In genomic region chr9:122022776-122023175, GRCm38 (mm10) we compare ENCODE assay signal across 7 mouse cellular contexts. TPM values are rescaled to one million over a fixed set of nuclear protein-coding genes. Genes with fewer than 3 reads are reported as not detected.
DNase-seq lines count a peak whose midpoint lies in the region; TF ChIP-seq lines count a peak whose summit lies in the region.

No protein-coding gene starts in this region.

- H3K4me3 ChIP-seq in kidney, adult 2 months (ENCODE audit: insufficient read depth, low read depth, low read length) = no peak overlapping the region

- 26% methylated on average over 9 of the region's 9 CpGs for WGBS in kidney, adult 2 months

- peak overlapping the region; percentile 84 for H3K27ac ChIP-seq in kidney, adult 2 months (ENCODE audit: insufficient read depth, low read depth, low read length)

- DNase-seq in 416B (ENCODE audit: low read depth) = peak; percentile 42
- peak; percentile 90 for DNase-seq in Muller cell, postnatal 12 days (ENCODE audit: inconsistent ontology term)
- peak; percentile 82 for DNase-seq in gastrocnemius, adult 18-20 months (ENCODE audit: low spot score)
- peak; percentile 98 for DNase-seq in kidney, adult 2 months
- peak; percentile 79 for DNase-seq in lung, postnatal 14 days
- DNase-seq in c-Kit-positive CD71-positive TER-119-positive erythroid progenitor cells, embryonic 14.5 days (ENCODE audit: low spot score) = no peak
- no peak for DNase-seq in thymus, postnatal 10 days (ENCODE audit: low spot score in 2 of 2)

- no peak for TF ChIP-seq POLR2A in kidney, adult 2 months (IDR thresholded peaks at IDR 0.05; ENCODE audit: low read depth, low read length)

- peaks cover 40% of the 10 kb centered on the region for H3K4me1 ChIP-seq in kidney, adult 2 months (ENCODE audit: control insufficient read depth, insufficient read depth, low read length)

- no peaks in the 10 kb centered on the region for H3K27me3 ChIP-seq in kidney, adult 2 months (replicated peaks; ENCODE audit: control insufficient read depth, insufficient read depth, low read length)

- H3K36me3 ChIP-seq in kidney, adult 2 months (ENCODE audit: control insufficient read depth, insufficient read depth, low read length) = no peaks in the 10 kb centered on the region

- no peak for TF ChIP-seq CTCF in kidney, adult 2 months (conservative IDR thresholded peaks at IDR 0.05; ENCODE audit: insufficient read depth, insufficient read length, low read depth, low read length)

RNA-seq across cellular contexts. Expression of gene Pomgnt2, which starts 25.9 kb away (rescaled TPM):
- 10 to 100 TPM; 15.9 to 16.6 TPM for total RNA-seq in gastrocnemius, adult 18-20 months (2021)
- polyA plus RNA-seq in kidney, adult 2 months (2012; rRNA removed) = 16.7 and 20.6 TPM in 2 replicates

Comparison
In these comparisons a context has a peak if more than half of its experiments do, and no peak if none do; other contexts are left out.
1. DNase-seq: peak in 416B (single experiment), Muller cell, postnatal 12 days (single experiment), gastrocnemius, adult 18-20 months (single experiment), kidney, adult 2 months (single experiment) and lung, postnatal 14 days (single experiment); none in c-Kit-positive CD71-positive TER-119-positive erythroid progenitor cells, embryonic 14.5 days (single experiment) and thymus, postnatal 10 days (0 of 2).